Mouse (Mus musculus): ENCODE data around the gene Sacm1l. TPM values are rescaled to one million over a fixed set of nuclear protein-coding genes. Genes with fewer than 3 reads are reported as not detected.

The Sacm1l gene
- polyA plus RNA-seq, 1 experiment from 2014 or later, result 37.6 TPM

GRCm38 (mm10) chr9:123528087-123528925 is 1.3 kb upstream of the Sacm1l start:
- Histone ChIP-seq H3K9me3 (no peaks in the 10 kb centered on the region), H3K9ac (peak overlapping the region; percentile 86), H3K4me3 (peak overlapping the region; percentile 98), H3K36me3 (0 out of 2 replicates have a peak, but pooled peaks cover under 1% of the 10 kb centered on the region), H3K27me3 (replicated peaks) (no peaks in the 10 kb centered on the region), H3K4me1 (peaks cover 44% of the 10 kb centered on the region), H3K27ac (replicated peaks) (peak overlapping the region; percentile 94), H3K4me2 (peak overlapping the region; percentile 75)
- 34% methylated on average over 6 of the region's 6 CpGs for WGBS
- ATAC-seq (ENCODE audit: extremely low read depth, insufficient number of reproducible peaks, low FRiP score, low TSS enrichment), result no peak

- H3K4me3 ChIP-seq, result peak overlapping the region; percentile 98
- H3K4me1 ChIP-seq, result peaks cover 46% of the 10 kb centered on the region
- peak overlapping the region; percentile 86 for H3K9ac ChIP-seq
- 0 out of 2 replicates have a peak, but pooled peaks cover under 1% of the 10 kb centered on the region for H3K36me3 ChIP-seq
- ATAC-seq (ENCODE audit: extremely low read depth, insufficient number of reproducible peaks, low FRiP score, low TSS enrichment), result peak; percentile 22
- under 1% methylated on average over 17 of the region's 17 CpGs for WGBS
- H3K27ac ChIP-seq (replicated peaks), result peak overlapping the region; percentile 94
- peak overlapping the region; percentile 75 for H3K4me2 ChIP-seq
- no peaks in the 10 kb centered on the region for H3K9me3 ChIP-seq
- no peaks in the 10 kb centered on the region for H3K27me3 ChIP-seq (replicated peaks)
Observed at GRCm38 (mm10) chr9:123528926-123529295, 648 bp upstream of the Sacm1l start.

GRCm38 (mm10) chr9:123530158-123530475 is 558 bp downstream of the Sacm1l start:
- Histone ChIP-seq H3K27me3 (replicated peaks) (no peaks in the 10 kb centered on the region), H3K9me3 (no peaks in the 10 kb centered on the region), H3K27ac (replicated peaks) (peak overlapping the region; percentile 93), H3K4me2 (peak overlapping the region; percentile 77), H3K4me1 (peaks cover 43% of the 10 kb centered on the region), H3K36me3 (peaks cover 6% of the 10 kb centered on the region; the same call in 1 of the 2 replicates), H3K9ac (peak overlapping the region; percentile 98), H3K4me3 (peak overlapping the region; percentile 98)
- WGBS, result 0% methylated on average over 13 of the region's 13 CpGs
- no peak for ATAC-seq (ENCODE audit: extremely low read depth, insufficient number of reproducible peaks, low FRiP score, low TSS enrichment)

- Histone ChIP-seq H3K36me3 (peaks cover 7% of the 10 kb centered on the region; the same call in 1 of the 2 replicates), H3K9ac (peak overlapping the region; percentile 98), H3K4me3 (peak overlapping the region; percentile 98), H3K27me3 (replicated peaks) (no peaks in the 10 kb centered on the region), H3K4me2 (peak overlapping the region; percentile 77), H3K4me1 (peaks cover 44% of the 10 kb centered on the region), H3K27ac (replicated peaks) (peak overlapping the region; percentile 93), H3K9me3 (no peaks in the 10 kb centered on the region)
- no peak for ATAC-seq (ENCODE audit: extremely low read depth, insufficient number of reproducible peaks, low FRiP score, low TSS enrichment)
- WGBS, result 38% methylated on average over 11 of the region's 11 CpGs
Observed at GRCm38 (mm10) chr9:123530566-123531130, 1.1 kb downstream of the Sacm1l start.

- Histone ChIP-seq H3K4me2 (peak overlapping the region; percentile 77), H3K27me3 (replicated peaks) (no peaks in the 10 kb centered on the region), H3K36me3 (peaks cover 12% of the 10 kb centered on the region), H3K9ac (peak overlapping the region; percentile 48; the same call in 1 of the 2 replicates), H3K4me1 (peaks cover 49% of the 10 kb centered on the region), H3K9me3 (no peaks in the 10 kb centered on the region), H3K27ac (replicated peaks) (no peak overlapping the region), H3K4me3 (peak overlapping the region; percentile 98)
- ATAC-seq (ENCODE audit: extremely low read depth, insufficient number of reproducible peaks, low FRiP score, low TSS enrichment), result no peak
Observed at GRCm38 (mm10) chr9:123531234-123531633, 1.7 kb downstream of the Sacm1l start.

GRCm38 (mm10) chr9:123536613-123537012 is 7.1 kb downstream of the Sacm1l start:
- H3K4me1 ChIP-seq, result peaks cover 41% of the 10 kb centered on the region
- WGBS, result 82% methylated on average over 2 of the region's 2 CpGs
- H3K36me3 ChIP-seq, result peaks cover 14% of the 10 kb centered on the region
- no peak overlapping the region for H3K27ac ChIP-seq (replicated peaks)
- H3K4me2 ChIP-seq, result no peak overlapping the region
- H3K27me3 ChIP-seq (replicated peaks), result no peaks in the 10 kb centered on the region
- H3K4me3 ChIP-seq, result no peak overlapping the region
- H3K9ac ChIP-seq, result no peak overlapping the region
- H3K9me3 ChIP-seq, result no peaks in the 10 kb centered on the region
- no peak for ATAC-seq (ENCODE audit: extremely low read depth, insufficient number of reproducible peaks, low FRiP score, low TSS enrichment)

GRCm38 (mm10) chr9:123538189-123538588 is 8.6 kb downstream of the Sacm1l start:
- Histone ChIP-seq H3K4me3 (no peak overlapping the region), H3K27me3 (replicated peaks) (no peaks in the 10 kb centered on the region), H3K27ac (replicated peaks) (no peak overlapping the region), H3K9ac (no peak overlapping the region), H3K36me3 (peaks cover 19% of the 10 kb centered on the region), H3K9me3 (no peaks in the 10 kb centered on the region), H3K4me2 (no peak overlapping the region), H3K4me1 (peaks cover 28% of the 10 kb centered on the region)
- no peak for ATAC-seq (ENCODE audit: extremely low read depth, insufficient number of reproducible peaks, low FRiP score, low TSS enrichment)
- WGBS, result 70% methylated on average over 4 of the region's 4 CpGs

GRCm38 (mm10) chr9:123539093-123539492 is 9.5 kb downstream of the Sacm1l start:
- H3K4me3 ChIP-seq, result no peak overlapping the region
- no peaks in the 10 kb centered on the region for H3K27me3 ChIP-seq (replicated peaks)
- no peak overlapping the region for H3K9ac ChIP-seq
- H3K4me1 ChIP-seq, result peaks cover 24% of the 10 kb centered on the region
- H3K27ac ChIP-seq (replicated peaks), result no peak overlapping the region
- peaks cover 25% of the 10 kb centered on the region for H3K36me3 ChIP-seq
- ATAC-seq (ENCODE audit: extremely low read depth, insufficient number of reproducible peaks, low FRiP score, low TSS enrichment), result no peak
- no peak overlapping the region for H3K4me2 ChIP-seq
- no peaks in the 10 kb centered on the region for H3K9me3 ChIP-seq
- 53% methylated on average over 1 of the region's 1 CpGs for WGBS

GRCm38 (mm10) chr9:123539823-123540222 is 10.3 kb downstream of the Sacm1l start:
- Histone ChIP-seq H3K4me1 (peaks cover 24% of the 10 kb centered on the region), H3K27me3 (replicated peaks) (no peaks in the 10 kb centered on the region), H3K4me2 (no peak overlapping the region), H3K36me3 (peaks cover 25% of the 10 kb centered on the region), H3K9me3 (no peaks in the 10 kb centered on the region), H3K9ac (no peak overlapping the region), H3K4me3 (no peak overlapping the region), H3K27ac (replicated peaks) (no peak overlapping the region)
- no peak for ATAC-seq (ENCODE audit: extremely low read depth, insufficient number of reproducible peaks, low FRiP score, low TSS enrichment)
- 67% methylated on average over 2 of the region's 2 CpGs for WGBS

GRCm38 (mm10) chr9:123554599-123554998 is 25.0 kb downstream of the Sacm1l start:
- Histone ChIP-seq H3K36me3 (peaks cover 91% of the 10 kb centered on the region), H3K4me2 (no peak overlapping the region), H3K27ac (replicated peaks) (no peak overlapping the region), H3K9me3 (no peaks in the 10 kb centered on the region), H3K27me3 (replicated peaks) (no peaks in the 10 kb centered on the region), H3K4me1 (peaks cover 5% of the 10 kb centered on the region; the same call in 1 of the 2 replicates), H3K4me3 (no peak overlapping the region), H3K9ac (no peak overlapping the region)
- WGBS, result 50% methylated on average over 3 of the region's 3 CpGs
- ATAC-seq (ENCODE audit: extremely low read depth, insufficient number of reproducible peaks, low FRiP score, low TSS enrichment), result no peak

- no peak overlapping the region for H3K27ac ChIP-seq (replicated peaks)
- peaks cover 50% of the 10 kb centered on the region for H3K36me3 ChIP-seq
- H3K27me3 ChIP-seq (replicated peaks), result no peaks in the 10 kb centered on the region
- H3K4me3 ChIP-seq, result no peak overlapping the region
- H3K9me3 ChIP-seq, result no peaks in the 10 kb centered on the region
- no peaks in the 10 kb centered on the region for H3K4me1 ChIP-seq
- no peak overlapping the region for H3K9ac ChIP-seq
- 80% methylated on average over 10 of the region's 10 CpGs for WGBS
- ATAC-seq (ENCODE audit: extremely low read depth, insufficient number of reproducible peaks, low FRiP score, low TSS enrichment), result no peak
- no peak overlapping the region for H3K4me2 ChIP-seq
Observed at GRCm38 (mm10) chr9:123577360-123578192, 48.0 kb downstream of the Sacm1l start.
